Mouse (Mus musculus) olfactory bulb, adult 2 months (tissue): ENCODE data around the gene Gabpb1. TPM values are rescaled to one million over a fixed set of nuclear protein-coding genes. Genes with fewer than 3 reads are reported as not detected.

Experiments used
- H3K27ac ChIP-seq: fragments of 200-500 bp; 2 replicates; pipeline ENCODE4 v1.5.1; 2012; ENCODE audit warnings: low read depth, low read length; ENCODE audit not compliant: insufficient read depth
- H3K4me1 ChIP-seq: fragments of 200-500 bp; 2 replicates; pipeline ENCODE4 v1.6.1; 2012; ENCODE audit warnings: low read length; ENCODE audit not compliant: control insufficient read depth, insufficient read depth
- H3K4me3 ChIP-seq: fragments of 200-500 bp; 2 replicates; pipeline ENCODE4 v1.5.1; 2012; ENCODE audit warnings: mild to moderate bottlenecking, low read depth, low read length, moderate library complexity; ENCODE audit not compliant: insufficient read depth
- CTCF ChIP-seq: fragments of 200-500 bp; IDR thresholded peaks from 2 replicates; pipeline ENCODE4 v1.5.1; 2012; ENCODE audit warnings: low read depth, mild to moderate bottlenecking, low read length, moderate library complexity; ENCODE audit not compliant: insufficient read depth
- POLR2A ChIP-seq: fragments of 200-500 bp; IDR thresholded peaks from 2 replicates; pipeline ENCODE4 v1.6.1; 2012; ENCODE audit warnings: mild to moderate bottlenecking, low read depth, low read length, moderate library complexity; ENCODE audit not compliant: insufficient read depth
- WGBS: fragments of 180-500 bp; shearing (Covaris S2); methylation state at CpG from one replicate; pipeline ENCODE4 v1.1.7; 2018; 5-methylcytosine and 5-hydroxymethylcytosine counted together
- polyA plus RNA-seq: library from polyadenylated mRNA; stranded (reverse); fragments of >200 nt; gene quantifications from 2 replicates; pipeline ENCODE4 v1.2.4, GENCODE M21; 2012; ENCODE audit warnings: low replicate concordance; ENCODE audit not compliant: missing spikeins, insufficient read depth, insufficient read length

Gene Gabpb1
- polyA plus RNA-seq, 1 experiment: not detected

DNA sequence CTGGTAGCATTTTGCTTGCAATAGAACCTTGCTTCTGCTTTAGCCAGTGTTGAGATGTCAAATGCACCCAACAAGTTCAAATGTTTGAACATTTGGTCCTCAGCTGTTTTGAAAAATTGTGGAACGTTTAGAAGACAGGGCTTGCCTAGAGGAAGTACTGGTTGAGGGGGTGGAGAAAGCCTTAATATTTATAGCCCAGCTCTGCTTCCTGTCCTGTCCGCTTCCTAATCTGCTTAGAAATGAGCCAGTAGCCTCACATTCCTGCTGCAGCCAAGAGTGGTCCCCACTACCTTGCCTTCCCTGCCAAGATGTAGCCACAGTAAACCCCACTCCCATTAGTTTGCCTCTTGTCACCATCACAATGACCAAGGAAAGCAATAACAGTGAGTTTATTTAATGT is 6.2 kb upstream of the Gabpb1 start:
- TF ChIP-seq POLR2A: no peak
- TF ChIP-seq CTCF: no peak
- 72% methylated on average over 2 of the region's 2 CpGs for WGBS
- Histone ChIP-seq H3K4me1 (no peaks in the 10 kb centered on the region), H3K27ac (no peak overlapping the region), H3K4me3 (no peak overlapping the region)

DNA sequence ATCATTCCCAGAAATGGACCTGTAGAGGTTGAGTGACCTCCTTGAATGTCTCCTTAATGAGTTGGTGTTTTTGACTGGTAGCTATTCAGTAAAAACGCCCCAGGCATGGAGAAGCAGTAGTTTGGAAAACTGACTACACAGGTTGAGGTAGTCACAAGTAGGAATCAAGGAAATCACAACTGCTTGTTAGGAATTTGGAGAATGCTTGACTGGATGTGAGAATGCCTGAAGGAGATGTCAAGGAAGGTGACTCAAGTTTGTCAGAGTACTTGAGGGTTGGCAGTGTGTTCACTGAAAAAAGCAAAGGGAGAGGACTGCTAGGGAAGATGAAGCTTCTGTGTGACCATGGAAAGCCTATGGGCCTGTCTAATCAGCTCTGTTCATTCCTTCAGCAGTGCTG is 1.2 kb upstream of the Gabpb1 start:
- WGBS: 94% methylated on average over 1 of the region's 1 CpGs
- peaks cover 5% of the 10 kb centered on the region; the same call in 1 of the 2 replicates for H3K4me1 ChIP-seq
- TF ChIP-seq CTCF (no peak), POLR2A (no peak)
- no peak overlapping the region for H3K27ac ChIP-seq
- no peak overlapping the region for H3K4me3 ChIP-seq

GRCm38 (mm10) chr2:126675169-126676121 is 692 bp downstream of the Gabpb1 start:
- peaks cover 5% of the 10 kb centered on the region; the same call in 1 of the 2 replicates for H3K4me1 ChIP-seq
- TF ChIP-seq POLR2A (peak; percentile 50), CTCF (no peak)
- H3K27ac ChIP-seq: peak overlapping the region; percentile 97
- peak overlapping the region; percentile 98 for H3K4me3 ChIP-seq
- under 1% methylated on average over 99 of the region's 99 CpGs for WGBS

GRCm38 (mm10) chr2:126674441-126675168 is 1.5 kb downstream of the Gabpb1 start:
- no peak for TF ChIP-seq CTCF
- TF ChIP-seq POLR2A: no peak
- WGBS: under 1% methylated on average over 77 of the region's 77 CpGs
- Histone ChIP-seq H3K4me3 (peak overlapping the region; percentile 98), H3K27ac (peak overlapping the region; percentile 97), H3K4me1 (peaks cover 5% of the 10 kb centered on the region; the same call in 1 of the 2 replicates)

GRCm38 (mm10) chr2:126673317-126674242 is 2.6 kb downstream of the Gabpb1 start:
- H3K27ac ChIP-seq: no peak overlapping the region
- H3K4me3 ChIP-seq: no peak overlapping the region
- H3K4me1 ChIP-seq: peaks cover 5% of the 10 kb centered on the region; the same call in 1 of the 2 replicates
- WGBS: 41% methylated on average over 13 of the region's 13 CpGs
- no peak for TF ChIP-seq CTCF
- no peak for TF ChIP-seq POLR2A

DNA sequence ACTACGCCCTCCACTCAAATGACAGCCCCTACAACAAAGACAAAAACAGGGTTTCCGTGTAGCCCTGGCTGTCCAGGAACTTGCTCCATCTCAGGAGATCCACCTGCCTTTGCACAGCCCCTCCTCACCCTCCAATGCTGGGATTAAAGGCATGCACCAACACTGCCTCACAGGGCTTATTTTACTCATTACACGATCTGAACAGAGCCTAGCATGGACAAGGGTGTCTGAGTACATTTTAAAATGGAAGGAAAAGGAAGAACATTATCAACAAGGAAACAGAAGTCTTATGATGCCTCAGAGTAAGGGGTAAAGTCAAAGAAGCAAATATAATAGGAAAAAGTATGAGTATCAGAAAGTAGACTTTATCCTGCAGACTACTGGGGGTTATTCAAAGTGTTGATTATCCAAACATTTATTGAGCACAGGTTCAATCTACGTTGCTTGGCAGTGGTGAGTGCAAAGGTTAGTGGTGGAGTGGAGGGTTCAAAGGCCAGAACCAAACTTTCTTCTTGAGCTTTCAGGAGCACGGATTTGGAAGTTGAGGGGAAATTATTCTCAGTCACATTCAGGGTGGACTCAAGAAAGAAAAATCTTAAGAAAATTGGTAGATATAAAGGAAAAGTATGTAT is 7.4 kb downstream of the Gabpb1 start:
- Histone ChIP-seq H3K4me1 (no peaks in the 10 kb centered on the region), H3K4me3 (no peak overlapping the region), H3K27ac (no peak overlapping the region)
- 92% methylated on average over 5 of the region's 5 CpGs for WGBS
- TF ChIP-seq CTCF (no peak), POLR2A (no peak)

DNA sequence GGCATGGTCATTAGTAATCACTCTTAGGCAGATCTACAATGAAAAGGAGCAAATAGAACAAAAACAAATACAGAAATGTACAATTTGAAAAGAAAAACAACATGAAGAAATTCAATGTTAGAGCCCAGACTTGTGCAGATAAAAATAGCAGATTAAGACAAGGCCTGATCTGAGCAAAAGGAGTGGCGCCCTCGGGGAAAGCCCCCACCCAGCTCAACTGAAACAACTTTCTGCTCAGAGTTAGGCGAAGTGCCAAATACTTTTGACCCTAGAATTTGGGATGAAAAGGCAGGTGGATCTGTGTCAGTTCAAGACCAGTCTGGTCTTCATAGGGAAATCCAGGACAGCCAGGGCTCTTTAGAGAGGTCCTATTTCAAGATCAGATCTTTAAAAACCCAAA is 10.2 kb downstream of the Gabpb1 start:
- TF ChIP-seq CTCF: no peak
- no peak for TF ChIP-seq POLR2A
- Histone ChIP-seq H3K27ac (no peak overlapping the region), H3K4me1 (no peaks in the 10 kb centered on the region), H3K4me3 (no peak overlapping the region)
- WGBS: 80% methylated on average over 3 of the region's 3 CpGs

DNA sequence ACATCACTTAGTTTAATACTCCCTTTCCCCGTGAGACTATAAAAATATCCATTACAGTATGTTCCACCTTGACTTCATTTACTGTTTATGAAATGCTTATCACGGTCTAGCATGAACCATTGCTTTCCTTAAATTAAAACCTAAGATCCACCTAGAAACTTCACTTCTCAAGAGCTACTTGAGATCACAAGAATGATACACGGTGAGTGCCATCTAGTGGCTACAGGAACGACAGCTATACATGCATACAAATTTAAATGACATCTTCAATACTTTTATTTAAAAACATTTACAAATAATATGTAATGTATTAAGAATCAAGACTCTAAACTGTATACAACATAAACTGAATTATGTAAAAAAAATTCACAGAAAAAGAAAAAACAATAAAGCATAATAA is 12.7 kb downstream of the Gabpb1 start:
- WGBS: 41% methylated on average over 4 of the region's 4 CpGs
- Histone ChIP-seq H3K27ac (no peak overlapping the region), H3K4me1 (no peaks in the 10 kb centered on the region), H3K4me3 (no peak overlapping the region)
- TF ChIP-seq POLR2A (no peak), CTCF (no peak)
